Mouse (Mus musculus) cortical plate, adult 2 months (tissue): ENCODE measurements around the gene Ptprn2.

Source experiments
- CTCF ChIP-seq: fragments of 200-500 bp; IDR thresholded peaks from 2 replicates; pipeline ENCODE4 v1.5.1; 2011; ENCODE audit warnings: mild to moderate bottlenecking, control low read depth, low read length; ENCODE audit not compliant: insufficient read depth; ENCODE audit errors: extremely low read depth
- POLR2A ChIP-seq: fragments of 200-500 bp; IDR thresholded peaks from 2 replicates; pipeline ENCODE4 v1.6.1; 2011; ENCODE audit warnings: mild to moderate bottlenecking, low read length, control low read depth; ENCODE audit not compliant: insufficient read depth; ENCODE audit errors: extremely low read depth

GRCm38 (mm10) chr12:116803331-116803730, 317.8 kb downstream of the Ptprn2 start:
- TF ChIP-seq CTCF, result no peak
- TF ChIP-seq POLR2A, result no peak
